Mouse (Mus musculus) embryonic facial prominence, embryonic 15.5 days (tissue): ENCODE data around the gene Rxfp3. TPM values are rescaled to one million over a fixed set of nuclear protein-coding genes. Genes with fewer than 3 reads are reported as not detected.

ENCODE experiments used
- ATAC-seq: fragments of 200-750 bp; cut with Nextera tagmentation; 2 replicates; pipeline ENCODE4 v1.8.0; 2017; ENCODE audit warnings: low read depth, moderate TSS enrichment; ENCODE audit not compliant: insufficient number of reproducible peaks, low FRiP score, low TSS enrichment
- H3K27ac ChIP-seq: fragments of 300-500 bp; sonication (generic); replicated peaks from 2 replicates; pipeline ENCODE4 v1.5.1; 2015; ENCODE audit warnings: mild to moderate bottlenecking, inconsistent platforms
- H3K27me3 ChIP-seq: fragments of 300-500 bp; sonication (generic); 2 replicates; pipeline ENCODE4 v1.6.1; 2015; ENCODE audit warnings: inconsistent platforms
- H3K36me3 ChIP-seq: fragments of 300-500 bp; sonication (generic); 2 replicates; pipeline ENCODE4 v1.6.1; 2015; ENCODE audit warnings: mild to moderate bottlenecking, inconsistent platforms
- H3K4me1 ChIP-seq: fragments of 300-500 bp; sonication (generic); 2 replicates; pipeline ENCODE4 v1.6.1; 2015; ENCODE audit warnings: inconsistent platforms
- H3K4me2 ChIP-seq: fragments of 300-500 bp; sonication (generic); replicated peaks from 2 replicates; pipeline ENCODE4 v1.6.1; 2015; ENCODE audit warnings: mild to moderate bottlenecking, inconsistent platforms
- H3K4me3 ChIP-seq: fragments of 300-500 bp; sonication (generic); replicated peaks from 2 replicates; pipeline ENCODE4 v1.5.1; 2015; ENCODE audit warnings: mild to moderate bottlenecking, inconsistent platforms
- H3K9ac ChIP-seq: fragments of 300-500 bp; sonication (generic); 2 replicates; pipeline ENCODE4 v1.6.1; 2015; ENCODE audit warnings: inconsistent platforms
- H3K9me3 ChIP-seq: fragments of 300-500 bp; sonication (generic); replicated peaks from 2 replicates; pipeline ENCODE4 v1.6.1; 2016; ENCODE audit warnings: inconsistent platforms
- whole genome bisulfite sequencing: fragments of 180-500 bp; shearing (Covaris S2); methylation state at CpG from one replicate; pipeline ENCODE4 v1.1.7; 2015; 5-methylcytosine and 5-hydroxymethylcytosine counted together
- polyA plus RNA-seq: library from polyadenylated mRNA; unstranded; fragments of >200 nt; fragmentation: Nextera tagmentation; extraction: Ambion mirVana; gene quantifications from 2 replicates; pipeline ENCODE4 v1.2.1, GENCODE M21; 2015

Rxfp3 gene
- 2.7 and 2.9 TPM in 2 replicates for polyA plus RNA-seq

- no peaks in the 10 kb centered on the region for H3K9me3 ChIP-seq
- H3K4me3 ChIP-seq = peak within 1 kb of the TSS; percentile 40
- peaks cover 51% of the 10 kb centered on the region for H3K27me3 ChIP-seq
- peaks cover 28% of the 10 kb centered on the region for H3K4me1 ChIP-seq
- no peak within 1 kb of the TSS for H3K9ac ChIP-seq
- ATAC-seq = no peak
- H3K27ac ChIP-seq = no peak within 1 kb of the TSS
- peak within 1 kb of the TSS; percentile 67 for H3K4me2 ChIP-seq
- WGBS = 2% methylated on average over 16 of the region's 16 CpGs
- no peaks in the 10 kb centered on the region for H3K36me3 ChIP-seq
Measured at GRCm38 (mm10) chr15:11037711-11038110, at the start of gene Rxfp3. Gene Rxfp3, minus strand, starts transcription at chr15:11037991.

GRCm38 (mm10) chr15:11084993-11085365 lies 47.2 kb upstream of the Rxfp3 start:
- Histone ChIP-seq H3K27me3 (no peaks in the 10 kb centered on the region), H3K4me3 (no peak overlapping the region), H3K9me3 (no peaks in the 10 kb centered on the region), H3K4me1 (0 out of 2 replicates have a peak, but pooled peaks cover 6% of the 10 kb centered on the region), H3K36me3 (no peaks in the 10 kb centered on the region), H3K4me2 (no peak overlapping the region), H3K27ac (no peak overlapping the region), H3K9ac (no peak overlapping the region)
- 48% methylated on average over 1 of the region's 1 CpGs for WGBS
- no peak for ATAC-seq

DNA sequence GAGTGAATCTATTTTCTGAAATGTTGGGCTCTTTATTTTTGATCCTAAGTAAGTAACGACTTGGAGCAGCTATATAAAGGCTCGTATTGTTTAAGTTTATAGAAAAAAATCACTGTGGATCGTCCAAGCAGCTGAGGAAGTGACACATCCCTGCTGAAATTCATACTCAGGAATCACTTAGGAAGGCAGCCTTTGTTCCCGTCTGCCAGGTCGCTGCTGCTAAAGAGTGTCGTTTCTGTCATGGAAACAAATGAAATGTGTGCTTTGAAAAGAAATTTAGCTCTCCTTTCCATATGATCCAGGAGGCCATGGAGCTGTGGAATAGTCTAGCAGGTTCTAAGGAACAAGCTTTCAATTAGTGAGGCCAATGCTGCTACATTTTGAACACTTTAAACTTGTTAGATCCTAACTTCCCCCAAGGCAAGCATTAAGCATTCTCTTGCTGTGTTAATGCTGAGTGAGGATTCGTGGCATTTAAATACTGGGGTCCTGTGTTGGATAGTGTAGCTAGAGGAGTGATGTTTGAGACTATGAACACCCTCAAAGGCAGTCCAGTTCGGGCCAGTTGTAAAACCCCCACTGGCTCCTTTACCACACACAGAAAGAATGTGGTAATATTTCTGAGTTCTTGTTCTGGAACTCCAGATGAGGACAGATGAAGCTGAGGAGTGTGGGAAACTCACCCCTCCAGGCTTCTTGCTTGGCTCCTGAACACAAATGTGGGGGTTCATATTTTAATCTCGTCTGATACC lies 46.6 kb upstream of the Rxfp3 start:
- H3K36me3 ChIP-seq = no peaks in the 10 kb centered on the region
- H3K4me2 ChIP-seq = no peak overlapping the region
- H3K27me3 ChIP-seq = no peaks in the 10 kb centered on the region
- ATAC-seq = peak; percentile 47; the same call in 1 of the 2 replicates
- H3K4me3 ChIP-seq = no peak overlapping the region
- 0 out of 2 replicates have a peak, but pooled peaks cover 6% of the 10 kb centered on the region for H3K4me1 ChIP-seq
- WGBS = 13% methylated on average over 9 of the region's 9 CpGs
- H3K9ac ChIP-seq = no peak overlapping the region
- peak overlapping the region; percentile 23; the same call in 1 of the 2 replicates for H3K27ac ChIP-seq
- H3K9me3 ChIP-seq = no peaks in the 10 kb centered on the region

- 0 out of 2 replicates have a peak, but pooled peaks cover 6% of the 10 kb centered on the region for H3K4me1 ChIP-seq
- no peak overlapping the region for H3K4me2 ChIP-seq
- no peak overlapping the region for H3K4me3 ChIP-seq
- ATAC-seq = no peak
- no peaks in the 10 kb centered on the region for H3K36me3 ChIP-seq
- no peaks in the 10 kb centered on the region for H3K9me3 ChIP-seq
- WGBS = 95% methylated on average over 3 of the region's 3 CpGs
- no peak overlapping the region for H3K9ac ChIP-seq
- no peak overlapping the region for H3K27ac ChIP-seq
- no peaks in the 10 kb centered on the region for H3K27me3 ChIP-seq
Measured at GRCm38 (mm10) chr15:11083678-11084077, 45.9 kb upstream of the Rxfp3 start.

- H3K27ac ChIP-seq = no peak overlapping the region
- no peak overlapping the region for H3K9ac ChIP-seq
- no peaks in the 10 kb centered on the region for H3K36me3 ChIP-seq
- H3K4me3 ChIP-seq = no peak overlapping the region
- H3K9me3 ChIP-seq = no peaks in the 10 kb centered on the region
- 83% methylated on average over 8 of the region's 8 CpGs for WGBS
- 0 out of 2 replicates have a peak, but pooled peaks cover 6% of the 10 kb centered on the region for H3K4me1 ChIP-seq
- ATAC-seq = no peak
- no peaks in the 10 kb centered on the region for H3K27me3 ChIP-seq
- H3K4me2 ChIP-seq = no peak overlapping the region
Measured at GRCm38 (mm10) chr15:11082961-11083569, 45.3 kb upstream of the Rxfp3 start.

DNA sequence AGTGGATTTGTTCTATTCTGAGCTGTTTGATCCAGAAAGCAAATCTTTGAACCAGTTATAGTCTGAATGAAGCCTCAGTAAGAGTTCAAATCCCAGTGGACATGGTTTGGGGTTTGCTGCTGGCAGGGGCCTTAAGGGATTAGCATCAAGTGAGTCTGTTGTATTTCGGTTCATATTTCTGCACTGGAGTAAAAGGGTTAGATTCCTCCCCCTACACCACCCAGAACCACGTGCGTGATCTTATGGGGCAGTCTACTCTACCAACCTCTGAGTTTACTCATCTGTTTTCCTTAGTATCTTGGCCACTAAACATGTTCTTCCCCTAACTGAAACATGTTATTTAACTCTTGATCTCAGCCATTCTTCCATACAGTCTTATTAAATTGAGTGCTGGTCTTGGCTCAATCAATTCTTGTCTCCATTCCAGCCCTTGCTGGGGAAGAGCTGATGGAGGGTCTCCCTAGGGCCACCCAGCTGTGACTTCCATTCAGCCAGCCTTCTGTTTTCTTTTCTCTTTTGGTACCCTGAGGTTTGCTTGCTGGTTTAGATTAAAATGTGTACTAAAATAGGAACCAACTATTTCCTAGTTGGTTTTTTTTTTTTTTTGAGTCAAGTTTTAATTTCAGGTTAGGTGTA lies 38.1 kb upstream of the Rxfp3 start:
- Histone ChIP-seq H3K9me3 (no peaks in the 10 kb centered on the region), H3K27me3 (no peaks in the 10 kb centered on the region), H3K36me3 (peaks cover 11% of the 10 kb centered on the region), H3K4me3 (no peak overlapping the region), H3K4me2 (no peak overlapping the region), H3K27ac (peak overlapping the region; percentile 51; the same call in 1 of the 2 replicates), H3K4me1 (peaks cover 18% of the 10 kb centered on the region), H3K9ac (no peak overlapping the region)
- ATAC-seq = peak; percentile 89
- 37% methylated on average over 3 of the region's 3 CpGs for WGBS

- Histone ChIP-seq H3K4me1 (peaks cover 23% of the 10 kb centered on the region), H3K4me3 (no peak overlapping the region), H3K36me3 (peaks cover 11% of the 10 kb centered on the region), H3K9me3 (no peaks in the 10 kb centered on the region), H3K4me2 (no peak overlapping the region), H3K9ac (no peak overlapping the region), H3K27me3 (no peaks in the 10 kb centered on the region), H3K27ac (no peak overlapping the region; the same call in 1 of the 2 replicates)
- WGBS = 54% methylated on average over 7 of the region's 7 CpGs
- no peak for ATAC-seq
Measured at GRCm38 (mm10) chr15:11067891-11068290, 30.1 kb upstream of the Rxfp3 start.

DNA sequence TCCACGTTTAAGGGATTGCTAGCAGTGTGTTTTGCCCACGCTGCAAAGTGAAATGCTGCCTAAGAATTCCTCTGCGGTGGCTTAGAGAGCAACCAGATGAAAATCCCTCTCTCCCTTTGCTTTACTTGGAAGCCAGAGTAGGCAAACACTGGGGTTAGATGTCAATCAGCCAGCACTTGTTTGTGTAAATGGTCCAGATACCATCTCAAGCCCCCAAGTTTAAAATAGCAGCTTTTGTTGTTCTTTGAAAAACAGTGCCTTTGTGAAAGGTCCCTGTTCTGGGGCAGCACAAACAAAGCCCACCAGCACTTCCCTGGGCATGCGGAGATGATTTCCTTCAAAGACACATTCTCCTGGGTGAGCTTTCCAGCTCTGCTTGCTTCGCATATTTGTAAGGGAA lies 28.5 kb upstream of the Rxfp3 start:
- Histone ChIP-seq H3K4me3 (peak overlapping the region; percentile 51), H3K27ac (peak overlapping the region; percentile 96), H3K4me1 (peaks cover 25% of the 10 kb centered on the region), H3K9ac (0 out of 2 replicates have a peak overlapping the region, but pooled peaks have one; percentile 6), H3K4me2 (peak overlapping the region; percentile 65), H3K9me3 (no peaks in the 10 kb centered on the region), H3K27me3 (no peaks in the 10 kb centered on the region), H3K36me3 (no peaks in the 10 kb centered on the region)
- 8% methylated on average over 5 of the region's 5 CpGs for WGBS
- no peak for ATAC-seq

- WGBS = 1% methylated on average over 9 of the region's 9 CpGs
- peaks cover 25% of the 10 kb centered on the region for H3K4me1 ChIP-seq
- no peak for ATAC-seq
Measured at GRCm38 (mm10) chr15:11065528-11066171, 27.9 kb upstream of the Rxfp3 start.

DNA sequence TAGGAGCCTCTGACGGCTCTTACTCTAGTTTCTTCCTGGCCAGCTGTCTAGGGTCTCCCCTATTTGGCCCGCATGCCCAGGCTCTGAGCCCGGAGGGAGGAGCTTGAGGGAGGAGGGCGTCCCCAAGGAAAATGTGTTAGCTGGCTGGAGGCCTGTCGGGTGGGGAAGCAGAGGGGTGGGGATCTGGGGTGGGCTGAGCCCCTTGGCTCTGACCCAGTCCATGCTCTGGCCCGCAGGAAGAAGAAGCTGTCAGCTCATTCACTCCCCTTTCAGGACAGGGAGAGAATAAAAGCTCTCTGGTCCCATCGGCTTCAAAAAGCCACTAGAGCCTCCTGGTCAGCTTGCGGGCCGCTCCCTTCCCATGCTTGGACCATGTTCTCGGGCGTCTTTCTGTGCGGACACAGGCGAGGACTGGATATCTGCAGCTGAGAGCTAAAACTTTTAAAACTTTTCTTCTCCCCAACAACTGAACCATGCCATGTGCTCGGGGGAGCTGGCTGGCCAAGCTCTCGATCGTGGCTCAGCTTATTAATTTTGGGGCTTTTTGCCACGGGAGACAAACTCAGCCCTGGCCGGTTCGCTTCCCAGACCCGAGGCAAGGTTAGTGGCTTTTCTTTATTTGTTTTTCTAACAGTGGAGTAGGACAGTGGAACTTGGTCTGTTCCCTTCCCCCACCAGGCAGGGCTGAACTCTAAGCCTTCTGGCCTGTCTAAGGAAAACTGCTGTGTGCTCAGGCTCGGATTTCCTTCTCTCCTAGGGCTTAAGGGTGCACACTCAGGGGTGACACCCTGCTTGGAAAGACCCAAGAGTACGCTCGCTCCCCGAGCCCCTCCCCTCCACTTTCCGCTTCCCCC lies 27.0 kb upstream of the Rxfp3 start, which contains the start of gene Adamts12:
Gene Adamts12, plus strand, starts transcription at position 233 of the 854 bp plus-strand sequence.
- peaks cover 25% of the 10 kb centered on the region for H3K4me1 ChIP-seq
- WGBS = under 1% methylated on average over 25 of the region's 25 CpGs

More at GRCm38 (mm10) chr15:11065528-11066171, 27.9 kb upstream of the Rxfp3 start:
- Histone ChIP-seq H3K4me2 (peak overlapping the region; percentile 65), H3K27ac (peak overlapping the region; percentile 96), H3K9ac (peak overlapping the region; percentile 35), H3K36me3 (no peaks in the 10 kb centered on the region), H3K4me3 (peak overlapping the region; percentile 51), H3K9me3 (no peaks in the 10 kb centered on the region), H3K27me3 (no peaks in the 10 kb centered on the region)

More for the DNA sequence above, 27.0 kb upstream of the Rxfp3 start, which contains the start of gene Adamts12:
- Histone ChIP-seq H3K9ac (peak within 1 kb of the TSS; percentile 35), H3K4me3 (peak within 1 kb of the TSS; percentile 51), H3K9me3 (no peaks in the 10 kb centered on the region), H3K4me2 (peak within 1 kb of the TSS; percentile 65), H3K36me3 (no peaks in the 10 kb centered on the region), H3K27ac (peak within 1 kb of the TSS; percentile 96), H3K27me3 (no peaks in the 10 kb centered on the region)
- peak; percentile 86 for ATAC-seq
